Mouse (Mus musculus) left cerebral cortex, adult 9 months (tissue): ENCODE measurements around the gene Vmn1r165.
"Not testable (repeated sequence)": the region's sequence is repeated elsewhere in the genome, so short reads cannot be mapped to it uniquely, and the experiment has no call there.

Source experiments
- DNase-seq, 2 experiments: peaks; one replicate each; pipeline ENCODE4 v3.0.0; 2022; ENCODE audit warnings: low spot score in 2 of 2

Gene Vmn1r165

DNA sequence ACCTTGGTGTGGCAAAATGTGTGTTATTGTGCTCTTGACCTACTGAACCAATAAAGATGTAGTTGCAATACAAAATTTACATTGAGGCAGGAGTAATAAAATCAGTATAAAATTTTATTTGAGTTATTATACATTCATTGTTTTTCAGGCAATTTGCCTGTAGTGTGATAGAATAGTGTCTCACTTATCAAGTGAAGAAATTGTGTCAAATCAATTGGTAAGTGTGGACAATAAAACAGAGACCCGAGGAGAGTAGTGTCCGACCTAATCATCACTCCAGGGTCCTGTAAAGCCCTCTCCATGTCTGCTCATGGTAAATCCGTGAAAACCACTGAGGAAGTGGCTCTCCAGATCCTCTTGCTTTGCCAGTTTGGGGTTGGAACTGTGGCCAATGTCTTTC lies at the start of gene Vmn1r165:
Vmn1r165 (plus strand) TSS at position 301 of the 400 bp plus-strand sequence.
- DNase-seq = not testable (repeated sequence)

DNA sequence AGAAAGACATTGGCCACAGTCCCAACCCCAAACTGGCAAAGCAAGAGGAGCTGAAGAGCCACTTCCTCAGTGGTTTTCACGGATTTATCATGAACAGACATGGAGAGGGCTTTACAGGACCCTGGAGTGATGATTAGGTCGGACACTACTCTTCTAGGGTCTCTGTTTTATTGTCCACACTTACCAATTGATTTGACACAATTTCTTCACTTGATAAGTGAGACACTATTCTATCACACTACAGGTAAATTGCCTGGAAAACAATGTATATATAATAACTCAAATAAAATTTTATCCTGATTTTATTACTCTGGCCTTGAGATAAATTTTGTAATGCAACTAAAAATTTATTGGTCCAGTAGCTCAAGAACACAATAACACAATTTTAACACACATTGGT lies 34.5 kb downstream of the Vmn1r165 start, which contains the start of gene Vmn1r166:
Vmn1r166 (minus strand) TSS at position 101 of the 400 bp plus-strand sequence.
- not testable (repeated sequence) for DNase-seq
